25 mouse cellular contexts compared by ENCODE assay signal in the genomic region with DNA sequence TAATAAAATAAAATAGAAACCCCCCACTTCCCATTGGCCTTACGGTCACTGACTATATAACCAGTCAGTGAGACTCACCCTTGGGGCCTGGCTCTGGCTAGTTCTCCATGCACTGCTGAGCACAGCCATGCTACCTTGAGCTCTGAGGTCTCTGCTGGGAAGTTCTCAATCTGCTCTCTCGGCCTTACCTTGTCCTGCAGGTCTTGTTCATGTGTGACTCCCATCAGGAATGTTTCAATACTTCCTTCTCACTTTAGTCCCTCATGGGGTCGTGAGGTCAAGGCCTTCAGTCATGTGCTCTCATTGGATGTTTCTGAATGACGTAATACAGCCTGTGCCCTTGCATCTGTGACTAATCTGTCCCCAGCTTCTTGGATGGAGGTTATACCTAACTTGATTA.
A peak's percentile ranks its signal among the peaks of the same experiment; 100 is the strongest.
DNase-seq lines count a peak whose midpoint lies in the region; ATAC-seq lines count a peak whose summit lies in the region.
"Had no signal": no experiment of that assay in that cellular context is flagged by ENCODE, and none has a peak within 500 bp of the region (broad histone marks: within the 10 kb centered on the region; RNA-seq: fewer than 3 reads in every experiment).

No protein-coding gene starts in this region.

- H3K27ac ChIP-seq in intestine, embryonic 16.5 days (ENCODE audit: low read length) = no peak overlapping the region
- H3K27ac ChIP-seq: embryonic facial prominence, embryonic 15.5 days; hindbrain, embryonic 13.5 days; limb, embryonic 15.5 days; liver, embryonic 14.5 days; lung, embryonic 15.5 days; macrophage; midbrain, embryonic 15.5 days; neural tube, embryonic 12.5 days had no signal

- H3K27me3 ChIP-seq in intestine, embryonic 16.5 days (replicated peaks; ENCODE audit: control insufficient read depth, insufficient read depth, low read length) = no peaks in the 10 kb centered on the region
- H3K27me3 ChIP-seq: embryonic facial prominence, embryonic 15.5 days; hindbrain, embryonic 13.5 days; limb, embryonic 15.5 days; lung, embryonic 15.5 days; midbrain, embryonic 15.5 days; neural tube, embryonic 12.5 days had no signal

- no peak overlapping the region for H3K9ac ChIP-seq in intestine, embryonic 16.5 days (ENCODE audit: low read depth, low read length)
- H3K9ac ChIP-seq: embryonic facial prominence, embryonic 15.5 days; hindbrain, embryonic 13.5 days; limb, embryonic 15.5 days; liver, embryonic 14.5 days; lung, embryonic 15.5 days; midbrain, embryonic 15.5 days; neural tube, embryonic 12.5 days had no signal

- H3K4me2 ChIP-seq in intestine, embryonic 16.5 days (ENCODE audit: low read depth, low read length) = no peak overlapping the region
- H3K4me2 ChIP-seq: embryonic facial prominence, embryonic 15.5 days; hindbrain, embryonic 13.5 days; limb, embryonic 15.5 days; lung, embryonic 15.5 days; midbrain, embryonic 15.5 days; neural tube, embryonic 12.5 days had no signal

- no peak for ATAC-seq in intestine, embryonic 16.5 days
- ATAC-seq: activated CD4-positive, CD25-positive, alpha-beta regulatory T cell, adult 4 months; forebrain, embryonic 16.5 days; midbrain, embryonic 15.5 days had no signal

- no peaks in the 10 kb centered on the region for H3K36me3 ChIP-seq in intestine, embryonic 16.5 days (ENCODE audit: control insufficient read depth, insufficient read depth, low read length)
- H3K36me3 ChIP-seq: embryonic facial prominence, embryonic 15.5 days; hindbrain, embryonic 13.5 days; limb, embryonic 15.5 days; lung, embryonic 15.5 days; midbrain, embryonic 15.5 days; neural tube, embryonic 12.5 days had no signal

- DNase-seq in adrenal gland, adult (ENCODE audit: inconsistent age in 2 of 2, low spot score in 1 of 2) = peak; percentile 54 to 84
- DNase-seq in adrenal gland, postnatal 4 days (ENCODE audit: low spot score in 2 of 2) = no peak
- peak; percentile 31 for DNase-seq in adrenal gland, postnatal 10 days
- peak; percentile 35 for DNase-seq in kidney, adult 9 months
- DNase-seq in kidney, postnatal 25 days = peak; percentile 14 to 64
- no peak for DNase-seq in embryo, embryonic 10 days (ENCODE audit: low spot score)
- DNase-seq: cerebellum, adult 2 months; gastrocnemius, postnatal 14 days; heart, adult 18-20 months; heart, postnatal 36 days; left cerebral cortex, postnatal 4 days; right cerebral cortex, postnatal 25 days; spleen, adult 18-20 months; thymus, postnatal 14 days had no signal

- WGBS in intestine, embryonic 16.5 days = 77% methylated on average over 4 of the region's 4 CpGs

- no peaks in the 10 kb centered on the region for H3K9me3 ChIP-seq in intestine, embryonic 16.5 days (ENCODE audit: control insufficient read depth, low read length)
- H3K9me3 ChIP-seq: embryonic facial prominence, embryonic 15.5 days; hindbrain, embryonic 13.5 days; limb, embryonic 15.5 days; lung, embryonic 15.5 days; midbrain, embryonic 15.5 days; neural tube, embryonic 12.5 days had no signal

- H3K4me1 ChIP-seq in intestine, embryonic 16.5 days (ENCODE audit: control insufficient read depth, insufficient read depth, low read length) = no peaks in the 10 kb centered on the region
- H3K4me1 ChIP-seq: embryonic facial prominence, embryonic 15.5 days; hindbrain, embryonic 13.5 days; lung, embryonic 15.5 days; midbrain, embryonic 15.5 days; neural tube, embryonic 12.5 days had no signal

- no peak overlapping the region for H3K4me3 ChIP-seq in intestine, embryonic 16.5 days (ENCODE audit: low read length)
- H3K4me3 ChIP-seq: embryonic facial prominence, embryonic 15.5 days; hindbrain, embryonic 13.5 days; limb, embryonic 15.5 days; lung, embryonic 15.5 days; midbrain, embryonic 15.5 days; neural tube, embryonic 12.5 days had no signal

Comparison
In these comparisons a context has a peak if more than half of its experiments do, and no peak if none do; other contexts are left out.
1. DNase-seq: peak in adrenal gland, adult (2 of 2), adrenal gland, postnatal 10 days (single experiment), kidney, adult 9 months (single experiment) and kidney, postnatal 25 days (2 of 2); none in adrenal gland, postnatal 4 days (0 of 2) and embryo, embryonic 10 days (single experiment).